Mouse (Mus musculus) E14TG2a.4 (cell line): Measurements from ENCODE around the gene 4930583I09Rik.

ENCODE experiments used
- H3K27me3 ChIP-seq: 2 replicates; pipeline ENCODE4 v1.6.1; 2014; ENCODE audit warnings: low read length, control low read depth; ENCODE audit not compliant: insufficient read depth
- H3K36me3 ChIP-seq: 2 replicates; pipeline ENCODE4 v1.6.1; 2014; ENCODE audit warnings: low read length, control low read depth; ENCODE audit not compliant: insufficient read depth
- H3K4me1 ChIP-seq: replicated peaks from 2 replicates; pipeline ENCODE4 v1.6.1; 2014; ENCODE audit warnings: low read depth, low read length, control low read depth
- H3K4me3 ChIP-seq: replicated peaks from 2 replicates; pipeline ENCODE4 v1.5.1; 2014; ENCODE audit warnings: mild to moderate bottlenecking, low read length
- H3K9me3 ChIP-seq: 2 replicates; pipeline ENCODE4 v1.6.1; 2014; ENCODE audit warnings: low read length, control low read depth
- CTCF ChIP-seq: conservative IDR thresholded peaks from 2 replicates; pipeline ENCODE4 v1.5.1; 2014; ENCODE audit warnings: low read length
- NANOG ChIP-seq: IDR thresholded peaks from 2 replicates; pipeline ENCODE4 v1.6.1; 2014; ENCODE audit warnings: borderline replicate concordance, low read length, mixed read lengths
- POU5F1 ChIP-seq: IDR thresholded peaks from 2 replicates; pipeline ENCODE4 v1.6.1; 2014; ENCODE audit warnings: low read length, borderline replicate concordance

Gene 4930583I09Rik

DNA sequence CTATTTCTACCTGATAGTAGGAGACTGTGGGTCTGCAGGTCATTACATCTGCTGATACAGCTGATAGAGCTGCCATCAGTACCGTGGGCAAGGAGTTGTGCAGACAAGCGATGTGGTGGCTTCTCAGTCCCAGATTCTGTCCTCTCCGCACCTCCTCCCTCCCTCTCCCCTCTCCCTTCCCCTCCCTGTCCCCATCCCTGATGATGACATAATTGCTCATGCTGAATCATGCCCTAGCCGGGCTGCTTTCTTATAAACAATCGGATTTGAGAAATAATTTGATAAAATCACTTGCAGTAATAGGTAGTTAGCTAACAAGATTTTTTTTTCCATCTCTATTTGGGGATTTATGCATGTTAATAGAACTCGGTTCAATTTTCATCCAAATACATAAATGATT is at the start of gene 4930583I09Rik:
4930583I09Rik (minus strand) TSS at position 144 of the 400 bp plus-strand sequence.
- Histone ChIP-seq H3K36me3 (no peaks in the 10 kb centered on the region), H3K4me1 (no peaks in the 10 kb centered on the region), H3K4me3 (no peak within 1 kb of the TSS), H3K27me3 (no peaks in the 10 kb centered on the region), H3K9me3 (no peaks in the 10 kb centered on the region)
- TF ChIP-seq CTCF (no peak), POU5F1 (no peak), NANOG (no peak)

DNA sequence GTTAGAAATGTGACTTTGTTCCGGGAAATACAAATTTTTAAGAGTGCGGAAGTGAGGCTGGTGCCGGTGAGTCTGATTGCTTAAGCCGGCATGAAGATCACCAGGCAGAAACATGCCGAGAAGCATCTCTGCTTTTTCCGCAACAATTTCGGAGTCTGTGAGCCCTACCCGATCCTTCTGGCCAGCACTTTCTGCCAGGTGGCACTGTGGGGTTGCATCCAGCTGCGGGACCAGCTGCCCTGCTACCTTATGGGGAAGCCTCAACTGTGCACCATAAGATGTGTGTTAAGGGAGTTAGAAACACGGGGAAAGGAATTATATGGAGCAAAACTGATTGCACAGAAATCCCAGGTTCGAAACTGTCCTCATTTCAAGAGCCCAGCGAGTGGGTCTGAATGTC is 40.2 kb upstream of the 4930583I09Rik start:
- Histone ChIP-seq H3K4me1 (peaks cover 14% of the 10 kb centered on the region), H3K4me3 (no peak overlapping the region), H3K36me3 (no peaks in the 10 kb centered on the region), H3K27me3 (no peaks in the 10 kb centered on the region), H3K9me3 (peaks cover 34% of the 10 kb centered on the region)
- TF ChIP-seq POU5F1 (no peak), NANOG (no peak), CTCF (no peak)

DNA sequence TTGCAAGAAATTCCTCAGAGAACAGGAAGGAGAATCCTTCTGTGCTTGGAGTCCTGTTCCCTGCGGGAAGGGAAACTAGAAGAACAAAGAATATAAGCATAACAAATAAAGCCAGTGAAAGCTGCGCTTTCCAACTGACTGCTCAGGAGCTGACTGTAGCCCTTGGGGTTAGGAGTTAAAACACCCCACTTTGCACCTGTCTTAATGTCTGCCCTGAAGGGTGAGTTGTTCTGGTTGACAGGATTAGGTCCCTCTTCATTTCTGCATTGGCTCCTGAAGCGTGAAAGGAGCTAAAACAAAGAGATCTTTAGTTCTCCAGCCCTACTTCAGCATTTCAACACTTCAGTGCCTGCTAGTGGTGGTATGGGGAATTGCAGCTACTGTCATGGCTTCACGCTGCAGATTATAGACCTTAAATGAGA is 37.8 kb upstream of the 4930583I09Rik start:
- H3K27me3 ChIP-seq, result no peaks in the 10 kb centered on the region
- H3K9me3 ChIP-seq, result peaks cover 44% of the 10 kb centered on the region
- TF ChIP-seq CTCF (peak; percentile 98), POU5F1 (peak; percentile 9; the same call in 1 of the 2 replicates), NANOG (peak; percentile 58; the same call in 1 of the 2 replicates)
- H3K36me3 ChIP-seq, result no peaks in the 10 kb centered on the region
- H3K4me3 ChIP-seq, result no peak overlapping the region
- H3K4me1 ChIP-seq, result peaks cover 14% of the 10 kb centered on the region

DNA sequence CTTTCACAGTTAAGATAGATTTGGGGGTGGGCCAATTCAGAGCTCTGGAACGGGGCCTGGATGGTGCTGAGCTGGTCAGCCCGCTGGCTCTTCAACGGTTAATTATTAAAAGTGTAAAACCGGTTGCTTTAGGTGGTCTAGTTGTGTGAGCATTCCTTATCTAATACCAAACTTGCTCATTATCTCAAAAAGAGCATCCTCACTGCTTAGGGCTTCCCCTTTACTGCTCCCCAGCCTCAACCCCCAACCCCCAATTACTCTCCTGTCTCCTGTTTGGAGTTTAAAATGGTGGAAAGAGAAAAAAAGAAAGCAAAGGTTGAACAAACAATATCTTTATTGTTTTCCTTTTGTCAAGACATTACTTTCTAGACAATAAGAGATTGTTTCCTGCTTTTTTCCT is 27.9 kb upstream of the 4930583I09Rik start:
- TF ChIP-seq NANOG, result no peak
- TF ChIP-seq CTCF, result no peak
- TF ChIP-seq POU5F1, result no peak
- Histone ChIP-seq H3K4me3 (no peak overlapping the region), H3K36me3 (no peaks in the 10 kb centered on the region), H3K4me1 (peaks cover 5% of the 10 kb centered on the region), H3K9me3 (peaks cover 15% of the 10 kb centered on the region; the same call in 1 of the 2 replicates), H3K27me3 (no peaks in the 10 kb centered on the region)

DNA sequence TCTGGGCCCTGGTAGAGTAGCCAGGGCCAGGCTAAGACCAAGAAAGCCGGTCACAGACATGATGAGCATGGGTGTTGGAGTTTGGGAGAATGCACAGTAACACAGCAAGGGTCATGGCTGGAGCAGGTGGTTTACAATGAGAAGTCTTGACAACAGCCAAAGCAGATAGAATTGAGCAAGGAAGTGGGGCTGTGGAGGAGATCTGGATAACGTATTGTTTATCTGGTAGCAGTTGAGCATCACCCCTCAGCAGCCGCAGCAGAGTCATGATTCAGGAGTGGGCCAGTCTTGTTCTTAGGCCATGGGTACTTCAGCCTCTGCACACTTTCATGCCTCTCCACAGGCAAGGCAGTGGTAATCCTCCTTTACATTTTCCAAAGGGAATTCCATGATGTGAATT is 25.1 kb upstream of the 4930583I09Rik start:
- no peak for TF ChIP-seq POU5F1
- no peak for TF ChIP-seq CTCF
- TF ChIP-seq NANOG, result no peak

DNA sequence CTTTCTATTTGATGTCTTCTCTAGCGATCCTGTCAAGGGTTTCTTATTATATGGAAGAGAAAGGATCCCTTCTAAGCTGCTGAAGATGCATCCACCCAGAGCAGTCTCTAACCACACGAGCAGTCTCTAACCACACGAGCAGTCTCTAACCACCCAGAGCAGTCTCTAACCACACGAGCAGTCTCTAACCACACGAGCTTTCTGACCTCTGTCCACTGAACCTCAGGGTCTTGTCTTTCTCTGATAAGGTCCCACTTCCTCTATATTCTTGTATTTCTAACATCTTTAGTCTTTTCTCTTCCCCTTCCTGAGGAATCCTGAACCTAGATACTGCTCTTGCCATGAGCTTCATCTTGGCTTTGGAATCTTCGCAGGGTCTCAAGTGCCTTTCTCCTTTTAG is 23.0 kb upstream of the 4930583I09Rik start:
- Histone ChIP-seq H3K36me3 (no peaks in the 10 kb centered on the region), H3K9me3 (peaks cover 7% of the 10 kb centered on the region; the same call in 1 of the 2 replicates), H3K4me3 (no peak overlapping the region), H3K4me1 (peaks cover 5% of the 10 kb centered on the region), H3K27me3 (no peaks in the 10 kb centered on the region)
- TF ChIP-seq CTCF (no peak), NANOG (no peak)

More for the DNA sequence above, 25.1 kb upstream of the 4930583I09Rik start:
- H3K4me3 ChIP-seq, result no peak overlapping the region
- H3K9me3 ChIP-seq, result peaks cover 7% of the 10 kb centered on the region; the same call in 1 of the 2 replicates
- no peaks in the 10 kb centered on the region for H3K27me3 ChIP-seq
- no peaks in the 10 kb centered on the region for H3K36me3 ChIP-seq
- H3K4me1 ChIP-seq, result peaks cover 5% of the 10 kb centered on the region

DNA sequence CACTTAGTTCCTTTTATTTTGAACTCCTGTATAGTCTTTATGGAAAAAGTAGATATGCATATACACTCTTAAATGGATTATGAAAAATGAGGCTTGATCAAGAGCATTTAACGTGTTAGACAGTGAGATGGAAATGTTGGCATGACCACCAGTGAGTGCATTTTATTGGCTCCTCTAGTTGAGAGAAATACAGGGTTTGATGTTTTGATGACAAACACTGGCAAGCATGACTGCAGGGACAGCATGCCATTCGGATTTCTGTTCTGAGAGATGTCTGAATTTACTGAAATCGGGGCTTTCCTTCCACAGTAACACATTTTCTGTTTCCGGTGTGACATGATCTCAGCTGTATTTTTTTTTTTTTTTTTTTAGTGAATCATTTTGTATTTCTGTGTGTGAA is 12.2 kb upstream of the 4930583I09Rik start:
- H3K4me3 ChIP-seq, result no peak overlapping the region
- H3K36me3 ChIP-seq, result no peaks in the 10 kb centered on the region
- no peak for TF ChIP-seq POU5F1
- TF ChIP-seq CTCF, result no peak
- no peak for TF ChIP-seq NANOG
- no peaks in the 10 kb centered on the region for H3K9me3 ChIP-seq
- no peaks in the 10 kb centered on the region for H3K27me3 ChIP-seq
- no peaks in the 10 kb centered on the region for H3K4me1 ChIP-seq

DNA sequence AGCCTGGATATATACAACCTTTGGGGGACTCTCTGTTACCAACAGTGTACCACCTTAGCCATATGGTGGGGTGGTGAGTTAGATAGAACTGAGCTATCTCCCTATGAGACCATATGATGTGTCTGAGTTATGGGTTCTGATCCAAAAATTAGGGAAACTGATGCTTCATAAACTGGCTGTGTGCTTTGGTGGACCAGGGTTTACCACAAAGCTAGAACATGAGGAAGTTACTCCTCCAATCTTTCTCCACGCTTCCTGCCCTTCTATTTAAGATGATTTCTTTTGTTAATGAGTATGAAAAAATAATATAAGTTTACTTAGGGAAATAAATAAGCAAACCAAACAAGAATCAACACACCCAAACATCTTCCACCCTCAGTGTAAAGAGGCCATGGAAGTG is 10.8 kb upstream of the 4930583I09Rik start:
- Histone ChIP-seq H3K4me3 (no peak overlapping the region), H3K4me1 (no peaks in the 10 kb centered on the region), H3K36me3 (no peaks in the 10 kb centered on the region), H3K9me3 (no peaks in the 10 kb centered on the region), H3K27me3 (no peaks in the 10 kb centered on the region)
- TF ChIP-seq CTCF (no peak), NANOG (no peak), POU5F1 (no peak)

DNA sequence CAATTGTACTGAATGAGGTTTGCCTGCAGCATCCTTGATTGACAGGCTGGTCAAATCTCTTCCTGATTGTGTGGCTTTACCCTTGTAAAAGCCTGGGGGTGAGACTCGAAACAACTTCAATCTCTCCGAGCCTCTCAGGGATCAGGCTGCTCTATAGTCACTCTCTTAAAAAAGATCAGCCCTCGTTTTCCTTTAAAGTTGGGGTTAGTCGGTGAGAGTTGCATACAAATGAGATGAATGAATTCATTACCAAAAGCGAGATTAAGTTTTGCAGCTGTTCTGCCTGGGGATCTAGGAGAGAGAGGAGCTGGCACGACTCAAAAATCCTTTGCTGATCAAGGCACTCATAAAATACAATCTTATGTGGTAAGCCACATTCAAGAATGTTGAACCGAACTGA is 1.0 kb upstream of the 4930583I09Rik start:
- Histone ChIP-seq H3K9me3 (no peaks in the 10 kb centered on the region), H3K27me3 (no peaks in the 10 kb centered on the region), H3K4me3 (no peak overlapping the region), H3K4me1 (no peaks in the 10 kb centered on the region), H3K36me3 (no peaks in the 10 kb centered on the region)
- TF ChIP-seq POU5F1, result no peak
- TF ChIP-seq NANOG, result no peak
- TF ChIP-seq CTCF, result no peak
